Mouse (Mus musculus): ENCODE data around the gene Vps53. TPM values are rescaled to one million over a fixed set of nuclear protein-coding genes. Genes with fewer than 3 reads are reported as not detected.

The Vps53 gene
- polyA plus RNA-seq, 1 experiment from 2014 or later = 72.0 TPM

Other genes starting within 250 kb of the Vps53 start
- gene Rph3al, start 241.2 kb downstream of the Vps53 start, polyA plus RNA-seq (2015; fragmentation: Nextera tagmentation; extraction: Ambion mirVana) = 3.2 and 3.8 TPM in 2 replicates
- 4.8 and 5.5 TPM in 2 replicates for gene 1700016K19Rik, start 179.7 kb downstream of the Vps53 start, polyA plus RNA-seq (2015; fragmentation: Nextera tagmentation; extraction: Ambion mirVana)
- gene Rflnb, start 151.9 kb downstream of the Vps53 start, polyA plus RNA-seq (2015; fragmentation: Nextera tagmentation; extraction: Ambion mirVana) = 10.9 and 11.3 TPM in 2 replicates
- 23.9 and 27.1 TPM in 2 replicates for gene Fam57a, start within 50 bp of the Vps53 start, polyA plus RNA-seq (2015; fragmentation: Nextera tagmentation; extraction: Ambion mirVana)
- 0.54 and 0.74 TPM in 2 replicates for gene Dbil5, start 38.0 kb upstream of the Vps53 start, polyA plus RNA-seq (2015; fragmentation: Nextera tagmentation; extraction: Ambion mirVana)
- 13.2 and 15.6 TPM in 2 replicates for gene Gemin4, start 38.0 kb upstream of the Vps53 start, polyA plus RNA-seq (2015; fragmentation: Nextera tagmentation; extraction: Ambion mirVana)
- 25.8 and 27.0 TPM in 2 replicates for gene Mrm3, start 64.1 kb upstream of the Vps53 start, polyA plus RNA-seq (2015; fragmentation: Nextera tagmentation; extraction: Ambion mirVana)
- gene Glod4, start 64.1 kb upstream of the Vps53 start, polyA plus RNA-seq (2015; fragmentation: Nextera tagmentation; extraction: Ambion mirVana) = 121 and 123 TPM in 2 replicates
- gene Nxn, start 219.5 kb upstream of the Vps53 start, polyA plus RNA-seq (2015; fragmentation: Nextera tagmentation; extraction: Ambion mirVana) = 22.3 and 23.1 TPM in 2 replicates
- gene Timm22, start 227.3 kb upstream of the Vps53 start, polyA plus RNA-seq (2015; fragmentation: Nextera tagmentation; extraction: Ambion mirVana) = 103 and 109 TPM in 2 replicates

Measured in midbrain, embryonic 15.5 days (tissue).